Mouse (Mus musculus) cerebellum, adult 18-20 months (tissue): Measurements from ENCODE around the gene Chaf1b.

ENCODE experiments used
- DNase-seq, 2 experiments: peaks; one replicate each; pipeline ENCODE4 v3.0.0; 2021

Chaf1b gene

GRCm38 (mm10) chr16:93883423-93884085, at the start of gene Chaf1b:
Chaf1b (plus strand) TSS chr16:93883901.
- DNase-seq = peak; percentile 92 to 93

DNA sequence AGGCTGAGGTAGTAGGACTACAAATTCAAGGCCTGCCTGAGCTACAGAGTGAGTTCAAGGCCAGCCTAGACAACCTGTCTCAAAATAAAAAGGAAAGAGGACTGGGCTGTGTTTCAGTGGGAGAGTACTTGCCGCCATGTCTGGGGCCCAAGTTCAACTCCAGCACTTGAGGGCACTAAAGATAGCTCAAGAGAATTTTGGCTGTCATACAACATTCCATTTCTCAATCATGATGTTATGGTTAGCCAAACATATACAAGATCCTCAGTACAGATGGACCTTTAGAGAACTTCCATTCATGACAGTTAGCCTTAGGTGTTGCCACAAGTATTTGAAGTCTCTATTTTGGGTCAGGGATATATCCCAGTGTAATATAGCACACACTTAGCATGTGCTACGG, 49.6 kb upstream of the Chaf1b start:
- no peak for DNase-seq

GRCm38 (mm10) chr16:93839049-93839448, 44.7 kb upstream of the Chaf1b start:
- no peak for DNase-seq

DNA sequence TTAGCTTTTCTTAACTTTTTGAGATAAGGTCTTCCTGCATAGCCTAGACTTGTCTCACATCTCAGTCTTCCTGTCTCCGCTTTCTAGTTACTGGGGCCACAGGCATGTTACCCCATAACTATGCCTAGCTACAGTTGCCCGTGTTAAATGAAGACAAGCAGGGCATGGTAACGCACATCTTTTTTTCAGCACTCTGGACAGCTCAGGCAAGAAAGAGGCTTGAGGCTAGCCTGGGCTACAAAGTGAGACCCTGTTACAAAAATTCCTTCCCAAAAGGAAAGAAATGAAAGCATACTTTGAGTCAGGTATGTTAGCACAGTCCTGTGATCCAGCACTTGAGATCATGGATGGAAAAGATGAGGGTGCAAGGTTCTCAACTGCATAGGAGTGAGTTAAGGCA, 33.2 kb upstream of the Chaf1b start:
- no peak for DNase-seq

DNA sequence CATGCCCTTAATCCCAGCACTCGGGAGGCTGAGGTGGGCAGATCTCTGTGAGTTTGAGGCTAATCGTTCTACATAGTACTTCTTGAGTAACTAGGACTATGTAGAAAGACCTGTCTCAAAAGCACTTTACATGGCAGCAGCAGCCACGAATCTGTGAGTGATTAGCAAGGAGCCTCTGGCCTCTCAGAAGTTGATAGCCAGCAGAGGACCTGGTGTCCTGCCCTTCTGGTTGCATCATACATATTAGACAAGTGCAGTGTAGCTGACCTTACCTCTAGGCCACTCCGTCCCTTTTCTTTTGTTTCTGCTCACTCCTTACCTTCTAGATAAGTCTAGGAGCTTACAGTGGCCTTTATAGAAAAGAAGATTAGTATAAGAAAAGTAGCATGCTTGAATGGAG, 23.7 kb upstream of the Chaf1b start:
- DNase-seq = no peak

GRCm38 (mm10) chr16:93860686-93861085, 23.0 kb upstream of the Chaf1b start:
- no peak for DNase-seq

GRCm38 (mm10) chr16:93874841-93875240, 8.9 kb upstream of the Chaf1b start:
- no peak for DNase-seq

DNA sequence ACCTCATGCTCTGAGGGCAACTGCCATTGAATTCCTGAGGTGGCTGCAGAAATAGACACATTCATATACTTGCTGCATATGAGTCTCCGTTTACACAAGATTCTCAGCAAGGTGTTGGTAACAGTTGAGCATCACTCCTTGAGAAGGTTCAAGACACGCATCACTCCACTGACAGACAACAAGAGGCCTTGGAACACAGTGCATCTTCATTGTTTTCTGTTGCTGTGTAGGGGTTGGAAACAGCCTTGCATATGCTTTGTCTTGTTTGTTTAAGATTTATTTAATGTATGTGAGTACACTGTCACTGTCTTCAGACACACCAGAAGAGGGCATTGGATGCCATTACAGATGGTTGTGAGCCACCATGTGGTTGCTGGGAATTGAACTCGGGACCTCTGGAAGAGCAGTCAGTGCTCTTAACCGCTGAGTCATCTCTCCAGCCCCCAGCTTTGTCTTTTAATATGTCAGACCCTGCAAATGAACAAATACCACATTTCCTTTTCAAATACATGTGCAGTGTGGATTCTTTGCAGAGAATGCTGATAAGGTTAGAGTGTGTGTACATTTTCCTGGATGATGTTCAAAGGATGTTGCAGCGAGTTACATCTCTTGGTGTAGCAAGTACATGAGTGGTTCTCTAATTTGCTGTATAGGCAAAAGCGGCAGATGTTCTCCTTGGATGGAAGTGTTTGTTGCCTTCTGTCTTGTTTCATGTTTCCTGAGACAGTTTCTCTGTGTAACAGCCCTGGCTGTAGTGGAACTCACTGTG, 5.9 kb upstream of the Chaf1b start:
- DNase-seq = no peak

GRCm38 (mm10) chr16:93884086-93884721, 503 bp downstream of the Chaf1b start:
- peak; percentile 33 to 42 for DNase-seq

DNA sequence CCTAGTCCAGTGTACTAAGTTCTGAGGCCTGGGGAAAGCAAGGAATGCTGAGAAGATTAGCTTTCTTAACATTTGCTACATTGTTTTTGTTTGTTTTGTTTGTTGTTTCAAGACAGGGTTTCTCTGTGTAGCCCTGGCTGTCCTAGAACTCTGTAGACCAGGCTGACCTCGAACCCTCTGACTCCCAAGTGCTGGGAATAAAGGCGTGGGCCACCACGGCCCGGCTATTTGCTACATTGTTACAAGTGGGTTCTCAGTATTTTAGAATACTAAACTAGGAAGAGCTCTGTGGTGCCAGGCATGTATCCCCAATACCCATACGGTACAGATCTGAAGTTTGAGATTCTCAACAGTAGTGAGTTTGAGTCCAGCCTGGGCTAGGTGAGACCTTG, 1.0 kb downstream of the Chaf1b start:
- DNase-seq = no peak

DNA sequence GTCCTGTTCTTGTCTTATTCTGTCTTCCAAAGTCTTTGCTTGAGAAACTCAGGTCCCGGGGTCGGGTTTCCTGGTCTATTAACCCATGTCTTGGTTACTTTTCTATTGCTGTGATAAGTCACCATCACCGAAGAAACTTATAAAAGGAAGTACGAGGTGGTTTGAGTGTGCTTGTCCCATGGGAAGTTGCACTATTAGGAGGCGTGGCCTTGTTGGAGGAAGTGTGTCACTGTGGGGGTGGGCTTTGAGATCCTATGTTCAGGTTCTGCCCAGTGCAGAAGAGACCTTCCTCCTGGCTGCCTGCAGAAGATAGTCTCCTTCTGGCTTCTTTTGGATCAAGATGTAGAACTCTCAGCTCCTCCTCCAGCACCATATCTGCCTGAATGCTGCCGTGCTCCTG, 4.8 kb downstream of the Chaf1b start:
- DNase-seq = no peak

- DNase-seq = no peak
Observed at GRCm38 (mm10) chr16:93890948-93891604, 7.4 kb downstream of the Chaf1b start.

GRCm38 (mm10) chr16:93893285-93893684, 9.6 kb downstream of the Chaf1b start:
- DNase-seq = no peak

DNA sequence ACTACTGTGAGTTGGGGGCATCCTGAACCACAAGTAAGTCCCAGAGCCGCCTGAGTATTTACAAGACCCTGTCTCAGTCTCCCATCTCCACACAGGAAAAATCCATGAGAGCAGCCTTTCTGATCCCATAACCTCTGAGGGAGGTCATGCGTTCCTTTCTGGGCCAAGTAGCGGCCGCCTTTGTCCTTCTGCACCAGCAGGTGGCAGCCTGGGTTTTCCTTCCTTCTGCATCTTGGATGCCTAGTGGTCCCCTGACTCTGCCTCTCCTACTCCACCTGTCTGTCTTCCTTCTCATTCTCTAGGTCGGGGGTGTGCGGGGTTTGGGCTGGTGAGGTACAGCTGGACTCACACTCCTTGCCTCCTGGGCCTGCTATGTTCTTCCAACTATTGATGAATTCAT, 19.3 kb downstream of the Chaf1b start:
- DNase-seq = no peak

DNA sequence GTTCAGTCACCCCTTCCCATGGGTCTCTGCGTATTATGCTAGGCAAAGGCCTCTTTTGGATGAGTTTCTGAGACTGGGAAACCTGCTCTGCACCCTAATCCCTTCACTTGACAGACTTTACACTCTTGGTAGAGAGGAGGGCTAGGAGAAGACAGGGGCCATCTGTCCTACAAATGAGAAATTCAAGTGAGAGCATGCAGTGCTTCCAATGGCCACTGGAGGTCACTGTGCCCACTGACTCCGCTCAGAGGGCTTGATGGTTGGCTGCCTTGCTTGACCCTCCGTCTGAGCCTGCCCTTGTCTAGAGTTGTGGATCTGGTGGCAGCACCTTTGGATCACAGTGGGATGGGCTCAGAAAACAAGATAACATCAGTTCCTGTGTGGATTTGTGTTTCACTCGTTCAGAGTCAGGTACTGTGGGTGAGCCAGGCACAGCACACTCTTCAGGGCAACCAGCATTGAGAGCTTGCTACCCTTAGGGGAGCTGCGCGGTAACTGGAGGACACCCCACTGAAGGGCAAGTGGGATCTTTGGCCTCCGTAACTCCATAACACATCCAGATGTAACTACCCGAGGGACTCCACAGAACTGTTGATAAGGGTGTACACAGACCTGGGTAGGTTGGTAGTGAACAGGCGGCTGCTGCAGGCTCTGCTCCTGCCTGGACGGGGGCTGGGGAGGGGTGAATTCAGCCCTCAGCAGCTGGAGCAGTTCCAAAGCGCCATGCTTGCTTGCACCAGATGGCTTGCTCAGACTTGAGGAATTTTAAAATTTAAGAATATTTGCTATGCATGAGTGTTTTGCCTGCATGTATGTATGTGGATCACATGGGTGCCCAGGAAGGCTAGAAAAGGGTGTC, 22.7 kb downstream of the Chaf1b start:
- DNase-seq = peak; percentile 42 to 59

DNA sequence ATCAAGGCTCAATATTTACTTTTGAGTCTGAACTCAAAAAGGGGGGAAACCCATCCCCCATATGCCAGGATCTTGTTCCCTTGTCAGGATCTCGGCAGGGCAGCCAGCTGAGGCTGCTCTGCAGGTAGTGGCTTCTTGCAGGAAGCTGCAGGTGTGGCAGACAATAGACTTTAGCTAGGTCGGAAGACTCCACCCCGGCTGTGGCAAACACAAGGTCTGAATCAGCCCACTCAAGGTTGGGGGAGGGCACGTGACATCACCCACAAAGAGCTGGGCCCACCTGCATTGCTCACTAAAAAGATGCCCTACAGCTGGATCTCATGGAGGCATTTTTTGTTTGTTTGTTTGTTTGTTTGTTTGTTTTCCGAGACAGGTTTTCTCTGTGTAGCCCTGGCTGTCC, 24.1 kb downstream of the Chaf1b start:
- DNase-seq = no peak

GRCm38 (mm10) chr16:93908196-93908595, 24.5 kb downstream of the Chaf1b start:
- DNase-seq = no peak

DNA sequence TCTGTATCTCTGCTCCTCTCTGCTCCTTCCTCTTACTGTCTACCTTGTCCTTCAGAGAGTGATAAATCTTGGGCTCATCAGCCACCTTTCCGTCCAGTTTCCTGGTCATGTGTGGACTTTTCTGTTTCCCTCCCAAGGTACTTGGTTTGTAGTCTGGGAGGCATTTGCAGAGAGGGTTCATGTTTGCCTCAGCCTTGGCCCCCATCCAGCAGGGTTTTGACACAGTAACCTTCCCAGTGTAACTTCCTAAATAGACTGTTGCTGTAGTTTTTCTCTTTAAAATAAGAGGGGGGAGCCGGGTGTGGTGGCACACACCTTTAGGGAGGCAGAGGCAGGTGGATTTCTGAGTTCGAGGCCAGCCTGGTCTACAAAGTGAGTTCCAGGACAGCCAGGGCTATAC, 26.2 kb downstream of the Chaf1b start:
- no peak for DNase-seq

DNA sequence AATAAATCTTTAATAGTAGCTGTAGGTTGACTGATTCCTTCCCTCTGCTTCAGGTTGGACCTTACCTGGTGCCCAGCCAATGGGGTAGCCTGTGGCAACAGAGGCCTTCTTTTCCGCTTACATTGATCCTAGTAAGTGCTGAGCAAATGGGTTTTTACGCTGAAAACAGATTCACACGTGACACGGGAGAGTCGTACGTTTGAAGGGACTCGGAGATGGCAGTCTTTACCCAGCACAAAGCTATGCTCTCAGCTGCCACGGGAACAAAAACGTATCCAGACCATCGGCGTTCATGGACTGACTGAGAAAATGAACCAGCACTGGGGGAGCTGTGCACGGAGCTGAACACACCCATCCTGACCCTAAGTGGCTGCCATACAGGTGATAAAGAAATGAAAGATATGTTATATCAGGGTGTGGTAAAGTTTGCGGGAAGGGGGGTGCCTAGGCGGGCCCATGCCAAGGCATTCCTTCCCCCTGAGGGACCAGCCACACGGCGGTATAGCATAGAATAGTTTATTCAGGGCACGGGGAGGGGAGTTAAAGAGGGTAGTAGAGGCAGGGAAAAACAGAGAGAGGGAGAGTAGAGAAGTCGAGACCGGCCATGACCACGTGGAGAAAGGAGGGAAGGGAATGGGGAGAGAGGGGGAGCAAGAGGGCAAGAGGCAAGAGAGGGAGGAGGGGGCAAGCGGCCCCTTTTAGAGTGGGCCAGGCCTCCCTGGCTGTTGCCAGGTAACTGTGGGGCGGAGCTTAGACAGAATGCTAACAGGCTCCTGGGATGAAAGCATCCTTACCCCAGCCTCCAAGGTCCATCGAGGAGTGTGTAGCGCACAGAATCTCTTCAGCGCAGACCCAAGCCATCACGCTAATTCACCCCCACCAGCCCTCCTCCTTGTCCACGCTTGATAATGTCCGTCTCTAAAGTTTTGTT, 27.3 kb downstream of the Chaf1b start:
- DNase-seq = no peak

GRCm38 (mm10) chr16:93912158-93912557, 28.5 kb downstream of the Chaf1b start:
- no peak for DNase-seq

DNA sequence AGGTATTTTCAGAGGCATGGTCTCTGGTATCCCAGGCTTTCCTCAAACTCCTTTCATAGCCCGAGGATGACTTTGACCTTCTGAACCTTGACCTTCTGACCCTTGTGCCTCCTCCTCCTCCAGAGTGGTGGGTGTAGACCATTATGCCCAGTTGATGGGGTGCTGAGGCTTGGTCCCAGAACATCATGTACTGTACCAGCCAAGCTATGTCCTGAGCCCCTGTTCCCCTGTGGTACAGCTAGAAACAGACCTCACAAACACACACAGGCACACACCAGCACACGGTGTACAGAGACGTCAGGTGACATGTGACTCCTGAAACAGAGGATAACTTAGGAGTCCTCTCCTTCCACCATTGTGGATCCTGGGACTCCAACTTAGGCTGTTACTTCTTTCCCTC, 29.1 kb downstream of the Chaf1b start:
- no peak for DNase-seq
